Mouse (Mus musculus): ENCODE results near the gene Hmmr.
A peak's percentile ranks its signal among the peaks of the same experiment; 100 is the strongest.

DNA sequence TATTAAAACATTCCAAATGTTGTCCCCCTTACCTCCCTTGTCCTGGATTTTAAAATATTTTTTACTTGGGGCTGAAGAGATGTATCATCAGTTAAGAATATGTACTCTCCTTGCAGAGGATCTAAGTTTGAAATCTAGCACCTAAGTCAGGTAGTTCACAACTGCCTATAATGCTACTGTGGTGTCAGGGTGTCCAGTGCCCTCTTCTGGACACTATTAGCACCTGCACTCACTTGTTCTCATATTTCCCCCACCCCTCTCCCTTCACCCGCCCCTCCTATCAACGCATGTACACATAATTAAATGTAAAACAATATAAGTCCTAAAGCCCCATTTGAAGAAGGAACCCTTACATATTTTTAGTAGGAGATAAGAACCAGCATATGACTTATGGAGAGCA lies 30.2 kb upstream of the Hmmr start:
- TF ChIP-seq POLR2A (IDR thresholded peaks at IDR 0.05; ENCODE audit: extremely low read depth, insufficient read depth, low read length) (no peak), CTCF (IDR thresholded peaks at IDR 0.05; ENCODE audit: extremely low read depth, insufficient read depth, low read length) (peak; percentile 33; the same call in 1 of the 2 replicates)

Data from cortical plate, adult 2 months (tissue).